Mouse (Mus musculus) cerebellum, postnatal 25 days (tissue): ENCODE results near the gene Akirin2.

ENCODE experiments used
- DNase-seq, 2 experiments: peaks; one replicate each; pipeline ENCODE4 v3.0.0; 2021; ENCODE audit warnings: mixed read lengths in 2 of 2

Akirin2 gene

GRCm38 (mm10) chr4:34584871-34585607 lies 34.3 kb downstream of the Akirin2 start:
- DNase-seq, result no peak

GRCm38 (mm10) chr4:34603123-34603522 lies 52.4 kb downstream of the Akirin2 start:
- DNase-seq, result no peak

GRCm38 (mm10) chr4:34606658-34607057 lies 55.9 kb downstream of the Akirin2 start:
- DNase-seq, result no peak

- DNase-seq, result peak; percentile 23 to 56
These were observed 62.9 kb downstream of the Akirin2 start for GRCm38 (mm10) chr4:34613571-34614145.

- DNase-seq, result peak; percentile 95 to 97
These were observed 63.9 kb downstream of the Akirin2 start, which contains the start of the genes Orc3 and Rars2 for GRCm38 (mm10) chr4:34614630-34615094. TSS of gene Orc3 (minus strand) at chr4:34614944. TSS of gene Rars2 (plus strand) at chr4:34614957.

- peak; percentile 50 to 54 for DNase-seq
These were observed 64.6 kb downstream of the Akirin2 start for GRCm38 (mm10) chr4:34615303-34615702.

- DNase-seq, result no peak
These were observed 65.4 kb downstream of the Akirin2 start for GRCm38 (mm10) chr4:34616146-34616545.
